Mouse (Mus musculus) ovary, adult 2 months (tissue): ENCODE results near the gene Naif1. TPM values are rescaled to one million over a fixed set of nuclear protein-coding genes. Genes with fewer than 3 reads are reported as not detected.

ENCODE experiments used
- polyA plus RNA-seq: library from polyadenylated mRNA; depleted of rRNA; stranded (reverse); fragments of >200 nt; gene quantifications from 2 replicates; pipeline ENCODE4 v1.2.3, GENCODE M21; 2012; rRNA removed

Naif1 gene
- 5.6 and 7.1 TPM in 2 replicates for polyA plus RNA-seq

DNA sequence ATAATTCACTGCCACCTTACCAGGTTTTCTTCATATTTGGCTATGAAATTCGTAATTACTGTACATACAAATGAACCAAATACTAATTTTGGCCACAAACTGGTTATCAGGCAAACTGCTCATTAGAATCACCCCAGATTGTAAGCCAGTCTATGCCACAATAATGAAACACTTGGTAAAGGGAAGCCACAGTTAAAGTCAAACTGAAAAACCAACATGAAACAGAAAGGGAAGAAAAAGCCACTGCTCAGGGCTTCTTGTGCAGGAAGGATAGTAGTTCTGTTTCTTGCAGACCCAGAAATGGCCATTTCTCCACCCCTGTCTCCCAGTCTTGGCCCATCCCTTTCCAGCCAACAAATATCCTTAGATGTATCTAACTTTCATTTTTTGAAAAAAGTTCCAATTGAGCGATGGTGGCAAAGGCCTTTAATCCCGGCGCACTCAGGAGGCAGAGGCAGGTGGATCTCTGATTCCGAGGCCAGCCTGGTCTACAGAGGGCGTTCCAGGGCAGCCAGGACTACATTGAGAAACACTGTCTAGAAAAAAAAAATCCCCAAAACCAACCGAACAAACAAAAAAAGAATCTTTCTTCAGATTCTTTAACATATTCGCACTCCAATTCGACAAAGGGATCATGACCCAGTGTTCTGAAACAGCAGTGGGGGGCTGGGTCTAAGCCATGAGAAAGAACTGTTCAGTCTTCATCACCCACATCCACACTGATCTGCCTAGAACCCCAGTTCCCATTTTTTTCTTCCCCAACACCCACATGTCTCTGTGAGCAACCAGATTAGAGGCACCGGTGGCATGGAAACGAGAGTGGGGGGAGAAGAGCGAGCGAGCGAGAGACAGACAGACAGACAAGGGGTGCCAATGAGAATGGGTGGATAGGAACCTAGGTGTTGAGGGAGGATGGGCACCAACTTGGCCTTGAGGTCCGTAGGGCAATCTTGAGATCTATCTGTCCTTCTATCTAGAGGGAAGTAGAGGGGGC lies at the start of gene Naif1:
Gene Naif1 (plus strand): TSS at position 697 of the 994 bp plus-strand sequence.

GRCm38 (mm10) chr2:32450881-32451844 lies 906 bp downstream of the Naif1 start, which contains the start of gene Slc25a25:
TSS of gene Slc25a25 (minus strand) at chr2:32451445.

Other genes with a start within 250 kb of the Naif1 start
- 74.2 and 83.8 TPM in 2 replicates for gene Pomt1, start 213.9 kb upstream of the Naif1 start, polyA plus RNA-seq
- gene Uck1, start 190.3 kb upstream of the Naif1 start, polyA plus RNA-seq, result 225 and 238 TPM in 2 replicates
- gene Golga2, start 163.1 kb upstream of the Naif1 start, polyA plus RNA-seq, result 49.3 and 53.1 TPM in 2 replicates
- gene Swi5, start 162.4 kb upstream of the Naif1 start, polyA plus RNA-seq, result 134 and 165 TPM in 2 replicates
- 395 and 555 TPM in 2 replicates for gene Ciz1, start 98.1 kb upstream of the Naif1 start, polyA plus RNA-seq
- gene Dnm1, start 97.1 kb upstream of the Naif1 start, polyA plus RNA-seq, result 141 and 169 TPM in 2 replicates
- 335 and 395 TPM in 2 replicates for gene 1110008P14Rik, start 68.5 kb upstream of the Naif1 start, polyA plus RNA-seq
- gene Lcn2, start 62.2 kb upstream of the Naif1 start, polyA plus RNA-seq, result 201 and 263 TPM in 2 replicates
- gene Ptges2, start 54.6 kb upstream of the Naif1 start, polyA plus RNA-seq, result 32.5 and 39.0 TPM in 2 replicates
- 17.3 and 18.1 TPM in 2 replicates for gene Slc25a25, start 988 bp downstream of the Naif1 start, polyA plus RNA-seq
- 31.7 and 37.3 TPM in 2 replicates for gene Fam102a, start 84.9 kb downstream of the Naif1 start, polyA plus RNA-seq
- 118 and 149 TPM in 2 replicates for gene Dpm2, start 120.4 kb downstream of the Naif1 start, polyA plus RNA-seq
- 0.67 and 0.74 TPM in 2 replicates for gene Pip5kl1, start 124.3 kb downstream of the Naif1 start, polyA plus RNA-seq
- not detected in 2 replicates for gene 9430097D07Rik, start 125.2 kb downstream of the Naif1 start, polyA plus RNA-seq
- 33.5 and 34.2 TPM in 2 replicates for gene St6galnac4, start 136.6 kb downstream of the Naif1 start, polyA plus RNA-seq
- 80.7 and 95.8 TPM in 2 replicates for gene St6galnac6, start 149.3 kb downstream of the Naif1 start, polyA plus RNA-seq
- 24.3 and 26.7 TPM in 2 replicates for gene Ak1, start 171.3 kb downstream of the Naif1 start, polyA plus RNA-seq
- gene Eng, start 196.1 kb downstream of the Naif1 start, polyA plus RNA-seq, result 174 and 176 TPM in 2 replicates